Mouse (Mus musculus): ENCODE measurements around the gene S100a10.

- TF ChIP-seq CTCF (IDR thresholded peaks at IDR 0.05; ENCODE audit: control insufficient read depth, insufficient read depth, insufficient replicate concordance, low read depth, low read length) = no peak
- TF ChIP-seq POLR2A (IDR thresholded peaks at IDR 0.05; ENCODE audit: control insufficient read depth, low read depth, low read length) = no peak
Observed at GRCm38 (mm10) chr3:93521462-93522057, 33.3 kb upstream of the S100a10 start.

Data from testis, adult 2 months (tissue).